Mouse (Mus musculus): ENCODE results near the gene Rbms2. TPM values are rescaled to one million over a fixed set of nuclear protein-coding genes. Genes with fewer than 3 reads are reported as not detected.
"Not testable (repeated sequence)": the region's sequence is repeated elsewhere in the genome, so short reads cannot be mapped to it uniquely, and the experiment has no call there.

The Rbms2 gene
- polyA plus RNA-seq, 1 experiment from 2014 or later = 10.2 TPM

- WGBS = 69% methylated on average over 6 of the region's 6 CpGs
- H3K36me3 ChIP-seq = no peaks in the 10 kb centered on the region
- no peaks in the 10 kb centered on the region for H3K27me3 ChIP-seq
- no peak overlapping the region for H3K4me3 ChIP-seq
- ATAC-seq (ENCODE audit: low FRiP score, low read depth) = no peak
- no peak overlapping the region for H3K9ac ChIP-seq
- H3K4me1 ChIP-seq (replicated peaks) = no peaks in the 10 kb centered on the region
- H3K27ac ChIP-seq (replicated peaks) = no peak overlapping the region
- H3K4me2 ChIP-seq = no peak overlapping the region
- H3K9me3 ChIP-seq = no peaks in the 10 kb centered on the region
Observed at GRCm38 (mm10) chr10:128167091-128167490, 13.0 kb downstream of the Rbms2 start.

DNA sequence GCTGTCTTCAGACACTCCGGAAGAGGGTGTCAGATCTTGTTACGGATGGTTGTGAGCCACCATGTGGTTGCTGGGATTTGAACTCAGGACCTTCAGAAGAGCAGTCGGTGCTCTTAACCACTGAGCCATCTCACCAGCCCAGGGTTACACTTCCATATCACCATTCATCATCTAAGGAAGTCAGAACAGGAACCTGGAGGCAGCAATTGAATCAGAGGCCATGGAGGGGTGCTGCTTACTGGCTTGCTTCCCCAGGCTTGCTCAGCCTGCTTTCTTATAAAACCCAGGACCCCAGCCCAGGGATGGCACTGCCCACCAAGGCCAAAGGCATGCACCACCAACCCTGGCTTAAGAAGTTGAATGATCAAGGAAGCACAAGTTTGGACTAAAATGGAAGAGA is 14.4 kb downstream of the Rbms2 start:
- not testable (repeated sequence) for H3K27ac ChIP-seq (replicated peaks)
- WGBS = 86% methylated on average over 3 of the region's 3 CpGs

GRCm38 (mm10) chr10:128153978-128154377 is 26.1 kb downstream of the Rbms2 start:
- Histone ChIP-seq H3K4me1 (replicated peaks) (no peaks in the 10 kb centered on the region), H3K4me3 (no peak overlapping the region), H3K4me2 (no peak overlapping the region), H3K27ac (replicated peaks) (no peak overlapping the region), H3K9ac (no peak overlapping the region), H3K9me3 (no peaks in the 10 kb centered on the region), H3K36me3 (no peaks in the 10 kb centered on the region), H3K27me3 (no peaks in the 10 kb centered on the region)
- ATAC-seq (ENCODE audit: low FRiP score, low read depth) = no peak
- 74% methylated on average over 3 of the region's 3 CpGs for WGBS

More for the DNA sequence above, 14.4 kb downstream of the Rbms2 start:
- not testable (repeated sequence) for H3K27me3 ChIP-seq; ATAC-seq (ENCODE audit: low FRiP score, low read depth); H3K9me3 ChIP-seq; H3K9ac ChIP-seq; H3K4me2 ChIP-seq; H3K4me3 ChIP-seq; H3K4me1 ChIP-seq (replicated peaks); H3K36me3 ChIP-seq

DNA sequence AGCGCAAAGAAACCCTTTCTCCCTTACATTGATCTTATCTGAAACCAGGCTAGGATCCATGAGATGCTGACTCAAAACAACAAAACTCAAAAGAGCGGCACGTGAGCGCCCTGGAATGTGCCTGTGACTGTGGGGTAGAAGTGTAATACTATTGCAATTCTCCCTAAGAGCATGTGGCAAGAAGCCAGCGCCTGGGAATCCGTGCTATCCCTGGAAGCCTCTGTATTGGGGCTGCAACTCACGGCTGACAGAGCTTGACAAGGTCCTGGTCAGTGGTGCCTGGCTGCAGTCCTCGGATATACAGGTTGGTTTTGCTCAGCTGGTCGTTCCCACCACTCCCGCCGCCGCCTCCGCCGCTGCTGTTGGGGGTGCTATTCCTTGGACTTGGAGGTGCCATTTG is 29.2 kb downstream of the Rbms2 start:
- Histone ChIP-seq H3K27ac (replicated peaks) (no peak overlapping the region), H3K4me1 (replicated peaks) (no peaks in the 10 kb centered on the region), H3K4me3 (no peak overlapping the region), H3K4me2 (no peak overlapping the region), H3K27me3 (no peaks in the 10 kb centered on the region), H3K36me3 (no peaks in the 10 kb centered on the region), H3K9ac (no peak overlapping the region), H3K9me3 (no peaks in the 10 kb centered on the region)
- 81% methylated on average over 14 of the region's 14 CpGs for WGBS
- ATAC-seq (ENCODE audit: low FRiP score, low read depth) = no peak

GRCm38 (mm10) chr10:128149592-128149991 is 30.5 kb downstream of the Rbms2 start:
- H3K4me2 ChIP-seq = no peak overlapping the region
- no peaks in the 10 kb centered on the region for H3K9me3 ChIP-seq
- H3K4me1 ChIP-seq (replicated peaks) = no peaks in the 10 kb centered on the region
- peak; percentile 71; the same call in 1 of the 2 replicates for ATAC-seq (ENCODE audit: low FRiP score, low read depth)
- no peak overlapping the region for H3K4me3 ChIP-seq
- no peak overlapping the region for H3K9ac ChIP-seq
- no peak overlapping the region for H3K27ac ChIP-seq (replicated peaks)
- H3K36me3 ChIP-seq = no peaks in the 10 kb centered on the region
- H3K27me3 ChIP-seq = no peaks in the 10 kb centered on the region
- WGBS = 8% methylated on average over 5 of the region's 5 CpGs

DNA sequence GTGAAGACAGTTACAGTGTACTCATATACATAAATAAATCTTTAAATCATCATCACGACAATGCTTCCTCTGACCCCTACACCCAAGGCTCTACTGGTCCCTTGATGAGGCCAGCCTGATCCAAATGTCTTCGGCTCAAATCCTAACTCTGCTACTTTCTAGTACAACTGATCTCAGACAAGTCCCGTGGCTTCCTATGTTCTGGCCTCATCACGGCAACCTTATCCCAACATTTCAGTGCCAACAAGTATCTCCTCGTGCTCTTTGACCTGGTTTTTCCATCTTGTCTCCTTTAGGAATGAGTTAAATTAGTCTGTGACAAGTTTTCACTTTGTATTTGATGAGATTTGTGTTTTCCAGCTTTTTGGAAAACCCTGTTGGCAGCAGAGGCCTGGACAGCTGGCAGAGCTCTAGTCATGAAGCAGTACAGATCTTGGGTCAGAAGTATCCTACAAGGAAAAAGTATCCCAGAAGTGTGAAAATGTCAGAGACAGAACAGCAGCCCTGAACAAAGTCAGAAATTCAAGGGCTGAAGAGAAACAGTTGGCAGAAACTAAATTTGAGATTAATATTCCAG is 31.2 kb downstream of the Rbms2 start:
- Histone ChIP-seq H3K27ac (replicated peaks) (no peak overlapping the region), H3K27me3 (no peaks in the 10 kb centered on the region), H3K4me1 (replicated peaks) (no peaks in the 10 kb centered on the region), H3K9ac (no peak overlapping the region), H3K36me3 (no peaks in the 10 kb centered on the region), H3K4me2 (no peak overlapping the region), H3K4me3 (no peak overlapping the region), H3K9me3 (no peaks in the 10 kb centered on the region)
- no peak for ATAC-seq (ENCODE audit: low FRiP score, low read depth)
- WGBS = 94% methylated on average over 5 of the region's 5 CpGs

DNA sequence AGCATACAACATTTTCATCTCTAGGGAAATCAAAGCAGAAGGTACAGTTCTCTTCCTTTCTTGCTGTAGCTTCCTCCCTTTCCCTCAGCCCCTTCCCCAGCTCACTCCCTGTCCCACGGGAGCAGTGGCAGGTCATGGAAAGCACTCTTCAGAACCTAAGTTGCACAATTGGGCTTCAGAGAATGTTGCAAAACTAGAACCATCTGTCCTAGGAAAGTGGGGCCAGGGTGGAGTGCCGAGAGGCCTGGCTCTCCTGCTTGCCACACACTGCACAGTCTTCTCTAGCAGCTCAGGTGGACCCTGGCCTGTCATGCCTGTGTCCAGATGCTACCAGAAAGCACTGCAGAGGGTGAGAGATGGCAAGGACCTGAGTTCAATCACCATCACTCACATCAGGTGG is 35.1 kb downstream of the Rbms2 start:
- H3K4me1 ChIP-seq (replicated peaks) = no peaks in the 10 kb centered on the region
- no peaks in the 10 kb centered on the region for H3K36me3 ChIP-seq
- H3K27ac ChIP-seq (replicated peaks) = no peak overlapping the region
- no peak for ATAC-seq (ENCODE audit: low FRiP score, low read depth)
- H3K9me3 ChIP-seq = no peaks in the 10 kb centered on the region
- 80% methylated on average over 2 of the region's 2 CpGs for WGBS
- H3K4me3 ChIP-seq = no peak overlapping the region
- no peak overlapping the region for H3K4me2 ChIP-seq
- no peaks in the 10 kb centered on the region for H3K27me3 ChIP-seq
- H3K9ac ChIP-seq = no peak overlapping the region

GRCm38 (mm10) chr10:128143659-128144058 is 36.4 kb downstream of the Rbms2 start:
- no peaks in the 10 kb centered on the region for H3K4me1 ChIP-seq (replicated peaks)
- no peaks in the 10 kb centered on the region for H3K36me3 ChIP-seq
- WGBS = 85% methylated on average over 4 of the region's 4 CpGs
- ATAC-seq (ENCODE audit: low FRiP score, low read depth) = no peak
- H3K4me2 ChIP-seq = no peak overlapping the region
- no peaks in the 10 kb centered on the region for H3K9me3 ChIP-seq
- no peak overlapping the region for H3K4me3 ChIP-seq
- no peaks in the 10 kb centered on the region for H3K27me3 ChIP-seq
- H3K27ac ChIP-seq (replicated peaks) = no peak overlapping the region
- H3K9ac ChIP-seq = no peak overlapping the region

- H3K36me3 ChIP-seq = no peaks in the 10 kb centered on the region
- H3K9ac ChIP-seq = no peak overlapping the region
- WGBS = 77% methylated on average over 2 of the region's 2 CpGs
- H3K9me3 ChIP-seq = no peaks in the 10 kb centered on the region
- no peaks in the 10 kb centered on the region for H3K4me1 ChIP-seq (replicated peaks)
- H3K27me3 ChIP-seq = no peaks in the 10 kb centered on the region
- ATAC-seq (ENCODE audit: low FRiP score, low read depth) = no peak
- H3K4me2 ChIP-seq = no peak overlapping the region
- H3K4me3 ChIP-seq = no peak overlapping the region
- H3K27ac ChIP-seq (replicated peaks) = no peak overlapping the region
Observed at GRCm38 (mm10) chr10:128142165-128142564, 37.9 kb downstream of the Rbms2 start.

DNA sequence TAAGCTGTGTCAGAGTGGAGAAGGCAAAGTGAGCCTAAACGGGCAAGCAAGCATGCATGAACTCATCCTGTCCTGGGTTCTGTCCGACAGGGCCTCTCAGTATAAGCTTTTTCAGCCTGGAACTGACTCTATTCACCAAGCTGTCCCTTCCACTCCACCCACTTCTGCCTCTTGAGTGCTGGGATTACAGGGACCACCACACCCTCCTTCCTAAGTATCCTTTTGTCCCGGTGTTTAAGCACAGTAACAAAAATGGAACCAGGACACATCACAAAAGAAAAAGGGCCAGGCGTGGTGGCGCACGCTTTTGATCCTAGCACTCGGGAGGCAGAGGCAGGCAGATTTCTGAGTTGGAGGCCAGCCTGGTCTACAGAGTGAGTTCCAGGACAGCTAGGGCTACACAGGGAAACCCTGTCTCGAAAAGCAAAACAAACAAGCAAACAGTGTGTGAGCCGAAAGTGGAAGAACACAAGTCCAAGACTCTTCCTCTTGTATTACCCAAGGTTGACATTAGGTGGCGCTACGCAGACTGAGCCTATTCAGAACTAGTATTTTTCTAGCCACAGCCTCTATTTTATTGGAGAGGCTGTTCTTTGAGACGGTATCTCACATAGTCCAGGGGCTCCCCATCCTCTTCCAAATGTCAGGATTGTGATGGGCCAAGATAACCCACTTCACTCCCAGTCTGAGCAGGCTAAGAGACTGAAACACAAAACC is 39.7 kb downstream of the Rbms2 start:
- no peaks in the 10 kb centered on the region for H3K4me1 ChIP-seq (replicated peaks)
- H3K9me3 ChIP-seq = no peaks in the 10 kb centered on the region
- WGBS = 68% methylated on average over 12 of the region's 12 CpGs
- H3K4me3 ChIP-seq = no peak overlapping the region
- no peak for ATAC-seq (ENCODE audit: low FRiP score, low read depth)
- no peaks in the 10 kb centered on the region for H3K27me3 ChIP-seq
- H3K9ac ChIP-seq = no peak overlapping the region
- H3K27ac ChIP-seq (replicated peaks) = no peak overlapping the region
- H3K4me2 ChIP-seq = no peak overlapping the region
- H3K36me3 ChIP-seq = no peaks in the 10 kb centered on the region

DNA sequence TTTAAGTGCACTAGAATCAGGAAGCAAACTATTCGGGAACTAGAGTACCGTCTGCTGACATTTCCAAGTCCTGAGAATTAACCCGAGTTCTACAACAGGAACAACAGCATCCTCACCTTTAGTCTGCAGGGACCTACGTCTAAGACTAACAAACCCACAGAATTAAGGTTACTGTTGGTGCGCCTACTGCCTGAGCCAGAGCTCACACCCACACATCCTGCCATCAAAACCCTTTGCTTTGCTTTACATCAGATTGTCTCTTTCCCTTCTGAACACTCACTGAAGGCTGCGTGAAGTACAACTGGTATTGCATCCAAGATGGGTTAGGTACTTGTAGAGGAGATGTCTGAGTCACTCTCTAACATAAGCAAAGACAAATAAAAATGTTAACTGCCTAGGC is 44.7 kb downstream of the Rbms2 start:
- Histone ChIP-seq H3K9me3 (no peaks in the 10 kb centered on the region), H3K27ac (replicated peaks) (no peak overlapping the region), H3K4me1 (replicated peaks) (peaks cover 11% of the 10 kb centered on the region; the same call in 1 of the 2 replicates), H3K27me3 (no peaks in the 10 kb centered on the region), H3K36me3 (no peaks in the 10 kb centered on the region), H3K9ac (no peak overlapping the region), H3K4me3 (no peak overlapping the region), H3K4me2 (no peak overlapping the region)
- WGBS = 95% methylated on average over 6 of the region's 6 CpGs
- no peak for ATAC-seq (ENCODE audit: low FRiP score, low read depth)

GRCm38 (mm10) chr10:128133650-128134332 is 46.3 kb downstream of the Rbms2 start:
- H3K4me2 ChIP-seq = peak overlapping the region; percentile 23; the same call in 1 of the 2 replicates

More at GRCm38 (mm10) chr10:128133650-128134332, 46.3 kb downstream of the Rbms2 start:
- Histone ChIP-seq H3K27me3 (no peaks in the 10 kb centered on the region), H3K4me1 (replicated peaks) (peaks cover 11% of the 10 kb centered on the region; the same call in 1 of the 2 replicates), H3K27ac (replicated peaks) (peak overlapping the region; percentile 23), H3K9me3 (no peaks in the 10 kb centered on the region), H3K36me3 (peaks cover 8% of the 10 kb centered on the region; the same call in 1 of the 2 replicates), H3K4me3 (no peak overlapping the region), H3K9ac (no peak overlapping the region)
- ATAC-seq (ENCODE audit: low FRiP score, low read depth) = no peak
- 31% methylated on average over 13 of the region's 13 CpGs for WGBS
